Mouse (Mus musculus): Measurements from ENCODE around the gene Dnah2.

GRCm38 (mm10) chr11:69547071-69547470, 1.8 kb downstream of the Dnah2 start:
- TF ChIP-seq EP300 (IDR thresholded peaks at IDR 0.05; ENCODE audit: low read depth in 1 of 2, low read length in 2 of 2) = no peak
- TF ChIP-seq TBP (IDR thresholded peaks at IDR 0.05; ENCODE audit: low read depth, low read length) = no peak

All from MEL (cell line).